Mouse (Mus musculus): ENCODE measurements around the gene Hus1b.

The Hus1b gene

DNA sequence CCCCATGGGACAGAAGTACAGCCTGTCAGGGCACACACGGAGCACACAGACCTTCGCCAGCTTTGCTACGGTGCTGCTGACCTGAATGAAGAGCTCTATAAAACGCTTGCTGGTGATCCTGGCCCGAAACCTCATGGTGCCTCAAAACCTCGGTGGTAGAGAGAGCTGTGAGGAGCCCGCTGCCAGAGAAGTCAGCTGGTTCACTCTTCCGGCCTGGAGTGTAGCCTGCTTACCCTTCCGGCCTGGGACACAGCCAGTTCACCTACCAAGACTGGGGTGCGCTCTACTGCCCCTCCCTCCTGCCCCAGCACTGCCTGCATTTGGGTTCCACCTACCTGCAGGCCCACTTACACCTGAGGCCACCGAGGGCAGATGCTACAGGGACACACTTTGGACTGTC, at the start of gene Hus1b:
Gene Hus1b (minus strand): TSS at position 220 of the 400 bp plus-strand sequence.
- DNase-seq (ENCODE audit: low spot score in 2 of 2) = no peak

DNA sequence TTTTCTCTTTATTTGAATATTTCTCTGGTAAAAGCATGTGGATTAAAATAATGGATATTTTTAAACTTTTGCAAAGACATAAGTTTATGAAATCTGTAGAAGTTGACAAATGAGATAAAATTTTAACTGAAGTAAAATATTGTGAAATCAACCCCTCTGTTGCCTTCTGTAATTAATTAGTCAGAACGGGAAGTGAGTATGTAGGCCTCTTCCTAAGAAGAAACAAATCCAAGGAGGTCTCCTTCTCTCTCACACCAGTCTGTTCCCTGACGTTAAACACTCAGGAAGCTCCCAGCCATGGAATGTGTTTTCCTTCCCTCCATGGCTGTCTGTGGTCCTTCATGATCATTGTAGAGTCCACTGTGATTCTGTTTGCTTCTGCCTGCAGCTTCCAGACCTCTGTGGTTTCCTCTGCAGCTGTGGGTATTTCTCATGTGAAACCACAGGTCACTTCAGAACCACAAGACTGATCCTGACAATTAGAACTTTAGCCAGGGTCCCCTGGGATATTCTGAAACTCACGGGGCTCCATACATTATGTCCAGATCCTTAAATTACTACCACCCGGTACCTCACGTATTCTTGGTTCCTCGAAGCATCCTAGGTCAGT, 46.8 kb upstream of the Hus1b start:
- no peak for DNase-seq (ENCODE audit: low spot score in 2 of 2)

DNA sequence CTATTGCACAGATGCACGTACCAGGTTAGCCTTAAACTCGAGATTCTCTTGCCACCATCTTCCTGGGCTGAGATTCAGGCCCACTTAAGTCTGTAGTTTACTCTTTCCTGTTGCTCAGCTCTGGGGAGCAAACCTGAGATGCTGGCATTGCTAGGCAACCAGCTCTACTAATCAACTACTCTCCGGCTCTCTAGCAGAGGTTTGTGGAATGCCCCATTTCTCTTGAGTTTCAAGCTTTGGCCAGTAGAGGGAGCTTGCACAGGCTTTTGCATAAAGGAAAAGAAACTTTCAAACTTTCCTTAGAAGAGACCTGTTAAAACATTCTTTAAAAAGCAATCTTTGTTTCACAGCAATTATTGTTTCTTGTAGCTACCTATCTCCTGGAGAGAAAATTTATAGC, 46.3 kb upstream of the Hus1b start:
- peak in 1 of 2 experiments; percentile 23 for DNase-seq (ENCODE audit: low spot score in 2 of 2)

DNA sequence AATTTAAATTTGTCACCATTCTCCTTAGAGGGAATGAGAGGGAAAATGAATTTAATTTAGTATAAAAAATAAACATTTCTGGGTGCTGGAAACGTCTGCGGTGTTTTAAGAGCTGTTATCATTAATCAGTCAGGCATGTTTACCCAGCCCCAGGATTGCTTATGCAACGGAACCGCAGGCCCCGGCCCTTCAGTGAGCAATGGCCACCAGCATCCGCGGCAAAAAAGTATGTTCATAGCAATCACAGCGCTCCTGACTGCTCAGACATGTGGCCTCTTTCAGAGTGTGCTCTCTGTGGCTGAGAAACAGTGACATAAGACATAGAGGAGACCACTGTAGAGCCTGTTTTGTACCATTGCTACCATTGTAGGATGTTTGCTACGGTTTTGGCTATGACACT, 42.7 kb upstream of the Hus1b start:
- no peak for DNase-seq (ENCODE audit: low spot score in 2 of 2)

DNA sequence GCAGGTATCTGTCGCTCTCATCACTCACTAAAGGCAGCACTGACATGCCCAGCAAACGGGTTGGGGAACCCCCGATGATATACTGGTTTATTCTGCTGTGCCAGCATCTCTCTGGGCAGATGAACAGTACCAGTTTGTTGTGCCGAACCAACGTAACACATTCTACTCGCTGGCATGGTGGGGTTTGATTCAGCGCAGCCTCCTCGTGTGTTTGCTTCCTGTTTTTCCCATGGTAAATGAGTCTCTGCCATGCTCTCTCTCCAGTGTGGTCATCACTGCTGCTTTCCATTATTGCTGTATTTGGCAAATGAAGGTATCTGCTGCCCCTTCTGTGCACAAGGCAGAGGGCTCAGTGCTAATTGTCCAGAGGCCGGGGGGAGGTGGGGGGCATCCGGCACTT, 42.2 kb upstream of the Hus1b start:
- DNase-seq (ENCODE audit: low spot score in 2 of 2) = no peak

DNA sequence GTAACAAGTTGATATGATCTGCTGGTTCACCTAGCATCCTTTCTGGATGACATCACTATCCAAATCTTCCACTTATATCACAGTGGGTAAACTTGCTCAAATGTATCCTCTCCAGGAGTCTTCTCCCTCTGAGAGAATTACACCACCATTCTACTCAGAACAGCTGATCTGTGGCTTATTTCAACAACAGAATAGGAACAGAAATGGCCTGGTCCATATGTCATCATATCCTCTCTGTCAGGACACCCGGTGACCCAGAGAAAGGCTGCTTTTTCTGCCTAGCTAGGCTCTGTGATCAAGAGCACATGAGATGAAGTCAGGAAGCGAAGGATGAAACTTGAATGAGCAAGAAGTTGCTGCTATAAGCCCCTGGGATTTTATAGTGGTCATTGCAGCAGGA, 40.1 kb upstream of the Hus1b start:
- no peak for DNase-seq (ENCODE audit: low spot score in 2 of 2)

DNA sequence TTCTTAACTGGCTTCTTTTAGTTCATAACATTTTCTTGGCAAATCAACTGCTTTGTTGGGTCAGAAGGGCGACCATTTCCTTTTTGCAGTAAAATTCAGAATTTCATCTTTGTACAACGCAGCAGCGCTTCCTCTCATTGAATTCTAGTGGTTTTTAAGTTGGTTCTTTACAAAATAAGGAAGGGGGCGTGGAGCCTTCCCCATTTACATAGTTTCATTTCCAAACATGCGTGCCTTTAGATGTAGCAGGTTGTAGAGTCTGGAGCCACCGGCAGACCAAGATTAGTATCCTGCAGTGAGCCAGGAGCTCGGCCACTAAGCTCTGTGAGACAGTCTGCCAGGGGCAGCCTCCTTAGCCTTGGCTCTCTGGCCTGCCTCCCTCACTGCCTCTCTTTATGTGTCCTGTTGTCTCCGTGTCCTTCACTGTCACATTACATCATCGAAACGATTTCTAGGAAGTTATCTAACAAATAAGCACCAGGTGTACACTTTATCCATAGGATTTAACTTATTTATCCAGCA, 39.4 kb upstream of the Hus1b start:
- DNase-seq (ENCODE audit: low spot score in 2 of 2) = no peak

DNA sequence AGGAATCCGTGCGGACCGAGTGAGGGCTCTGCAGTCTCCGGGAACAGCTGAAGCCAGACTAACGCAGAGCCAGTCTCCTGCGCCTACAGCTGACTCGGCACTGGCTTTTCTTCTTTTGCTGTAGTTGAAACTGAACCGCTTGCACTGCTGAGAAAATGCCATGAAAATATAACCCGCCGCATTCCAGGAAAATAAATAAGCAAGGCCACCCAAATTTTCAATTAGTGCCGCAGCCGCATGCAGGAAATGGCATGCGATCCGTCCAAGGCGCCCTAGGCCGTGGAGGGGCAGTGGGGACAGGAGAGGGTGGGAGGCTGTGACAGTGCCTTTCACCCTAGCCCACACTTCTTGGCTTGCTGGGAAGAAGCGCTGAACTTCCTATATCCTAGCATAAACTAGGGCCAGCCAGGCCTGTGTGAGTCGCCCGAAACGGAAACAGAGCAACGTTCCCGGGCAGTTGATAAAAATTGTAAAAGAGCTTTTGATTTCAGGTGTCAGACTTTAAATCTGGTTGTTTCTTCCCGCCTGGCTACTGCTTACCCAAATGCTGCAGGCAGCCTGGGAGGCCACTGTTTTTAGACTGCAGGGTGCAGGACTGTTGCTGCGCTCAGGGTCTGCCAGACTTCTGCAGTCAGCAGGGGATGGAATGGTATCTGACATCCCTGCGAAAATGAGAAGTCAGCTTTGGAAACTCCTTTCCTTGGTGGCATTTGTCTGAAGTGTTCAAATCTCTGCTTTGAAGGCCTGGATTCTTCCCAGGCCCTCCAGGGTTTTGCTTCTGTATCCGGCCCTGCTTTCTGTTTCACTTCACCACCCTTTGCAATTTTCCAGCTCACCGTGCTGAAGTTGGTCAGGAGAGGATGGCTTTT, 38.3 kb upstream of the Hus1b start:
- no peak for DNase-seq (ENCODE audit: low spot score in 2 of 2)

DNA sequence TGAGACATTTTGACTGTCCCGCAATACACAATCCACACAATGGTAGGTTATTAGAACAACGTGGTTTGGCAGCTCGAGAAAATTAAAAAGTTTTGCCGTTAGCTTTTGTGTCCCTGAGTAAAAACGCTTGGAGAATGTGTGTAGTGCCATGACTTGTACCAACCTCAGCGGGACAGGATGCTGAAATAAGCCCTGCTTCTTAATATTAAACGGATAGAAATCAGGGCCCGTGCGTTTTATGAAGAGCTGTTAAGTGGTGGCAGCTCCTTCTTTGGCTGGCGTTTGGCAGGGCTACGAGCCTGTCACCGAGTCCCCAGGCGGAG, 37.7 kb upstream of the Hus1b start:
- DNase-seq (ENCODE audit: low spot score in 2 of 2) = no peak

DNA sequence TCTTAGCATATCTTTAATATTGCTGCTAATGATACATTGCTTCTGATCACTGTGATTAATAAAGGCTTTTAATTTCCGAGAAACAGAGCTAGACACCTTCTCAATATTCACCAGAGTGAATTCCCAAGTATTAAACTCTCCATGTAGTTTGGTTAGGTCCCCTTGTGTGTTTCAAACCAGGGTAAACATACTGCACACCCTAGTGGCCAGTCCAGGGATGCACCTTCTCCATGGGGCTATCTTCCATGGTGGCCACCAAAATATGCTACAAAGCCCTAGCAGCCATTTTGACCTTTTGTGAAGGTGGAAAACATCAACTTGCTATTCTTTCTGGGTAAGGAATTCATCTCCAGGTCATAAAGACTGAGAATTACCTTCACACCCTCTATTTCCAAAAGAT, 34.1 kb upstream of the Hus1b start:
- no peak for DNase-seq (ENCODE audit: low spot score in 2 of 2)

DNA sequence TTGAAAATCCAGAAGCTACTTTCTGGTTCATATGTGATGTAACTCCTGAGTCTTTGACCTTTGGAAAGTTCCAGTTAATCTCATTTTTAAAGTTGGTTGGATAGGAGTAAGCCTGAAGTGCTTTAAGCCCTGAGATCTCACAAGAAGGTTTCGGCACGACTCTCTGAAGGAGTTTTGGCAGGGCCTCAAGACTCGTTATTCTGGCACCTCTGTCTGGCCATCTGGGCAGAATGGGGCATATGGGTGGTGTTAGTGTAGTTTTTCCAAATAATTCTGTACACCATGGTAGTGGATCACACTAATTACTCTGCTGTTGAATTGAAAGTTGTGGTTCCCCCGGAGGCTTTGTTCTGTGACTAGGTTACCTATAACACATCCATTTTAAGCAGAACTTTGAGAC, 30.7 kb upstream of the Hus1b start:
- DNase-seq (ENCODE audit: low spot score in 2 of 2) = no peak

DNA sequence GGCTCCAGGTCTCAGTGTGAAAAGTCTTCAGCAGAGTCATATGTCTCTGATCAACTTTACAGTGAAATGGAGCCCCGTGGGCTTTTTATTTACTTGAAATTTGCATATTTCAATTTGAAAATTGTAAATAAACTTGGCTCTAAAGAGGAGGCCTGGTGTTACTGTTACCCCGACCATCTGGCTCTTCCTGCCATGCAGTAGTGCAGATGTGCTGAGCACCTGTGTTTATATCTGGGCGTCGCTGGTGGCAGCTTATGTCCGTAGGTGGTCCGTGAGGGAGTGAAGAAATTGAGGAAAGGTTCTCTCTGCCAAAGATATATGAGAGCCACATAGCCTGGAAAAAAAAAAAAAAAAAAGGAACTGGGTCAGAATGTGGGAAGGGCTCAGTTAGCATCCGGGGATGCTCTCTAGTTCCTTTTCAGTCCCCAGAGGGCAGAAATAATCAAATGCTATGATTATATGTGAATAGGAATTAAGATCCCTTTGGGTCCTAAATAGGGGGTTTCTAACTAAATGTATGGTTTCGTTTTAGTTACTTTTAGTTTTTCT, 29.1 kb upstream of the Hus1b start:
- no peak for DNase-seq (ENCODE audit: low spot score in 2 of 2)

DNA sequence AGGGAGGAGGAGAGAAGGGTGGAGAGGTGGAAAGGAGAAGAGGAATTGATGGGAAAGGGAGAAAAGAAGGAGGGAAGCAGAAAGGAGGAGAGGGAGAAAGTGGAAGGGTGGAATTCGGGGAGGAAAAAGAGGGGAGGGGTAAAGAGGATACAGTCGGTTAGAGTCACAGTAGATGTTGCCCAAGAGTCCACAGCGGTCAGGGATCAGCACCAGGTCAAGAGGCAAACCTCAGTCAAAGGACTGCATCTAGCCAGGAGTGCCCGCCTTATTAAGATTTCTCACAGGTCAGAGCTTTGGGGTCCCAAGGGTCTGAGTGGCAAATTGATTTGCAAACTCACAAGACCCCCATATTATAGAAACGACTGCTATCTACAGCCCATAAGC, 26.7 kb upstream of the Hus1b start:
- no peak for DNase-seq (ENCODE audit: low spot score in 2 of 2)

DNA sequence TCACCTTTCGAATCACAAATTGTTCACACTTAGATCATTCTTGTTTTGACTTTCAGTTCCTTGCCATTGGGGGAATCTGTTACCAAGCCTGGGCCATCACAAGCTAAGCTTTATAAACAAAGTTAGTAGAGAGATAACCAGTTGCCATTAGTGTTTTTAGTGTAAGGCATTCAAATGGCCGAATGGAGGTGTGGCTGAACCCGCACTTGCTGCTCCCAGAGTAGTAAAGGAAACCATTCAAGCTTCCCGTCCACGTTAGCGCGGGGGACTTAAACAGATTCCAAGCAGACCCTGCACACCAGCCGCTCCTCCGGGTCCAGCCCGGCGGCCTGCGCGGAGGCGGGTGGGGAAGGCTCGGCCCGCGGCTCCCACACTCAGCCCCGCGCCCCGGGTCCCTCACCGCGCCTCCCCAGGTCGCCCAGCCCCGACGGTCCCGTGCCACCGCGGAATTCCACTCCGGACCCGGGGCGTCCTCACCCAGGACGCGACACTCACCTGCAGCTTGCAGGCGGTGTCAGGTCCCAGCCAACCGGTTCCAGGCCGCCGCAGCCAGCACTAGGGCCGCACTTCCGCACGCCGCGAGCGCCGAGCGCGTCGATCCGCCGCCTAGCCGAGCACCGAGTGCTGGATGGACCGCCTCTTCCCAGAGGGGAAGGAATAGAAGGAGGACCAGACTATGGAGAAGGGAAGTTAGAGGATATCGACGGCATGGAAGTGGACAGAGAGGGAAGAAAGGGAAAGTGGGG, 26.1 kb upstream of the Hus1b start, which contains the start of the genes Exoc2 and Gm5447:
Gene Exoc2 (minus strand): TSS at position 593 of the 746 bp plus-strand sequence.
Gene Gm5447 (plus strand): TSS at position 704 of the 746 bp plus-strand sequence.
- peak; percentile 69 to 83 for DNase-seq (ENCODE audit: low spot score in 2 of 2)

DNA sequence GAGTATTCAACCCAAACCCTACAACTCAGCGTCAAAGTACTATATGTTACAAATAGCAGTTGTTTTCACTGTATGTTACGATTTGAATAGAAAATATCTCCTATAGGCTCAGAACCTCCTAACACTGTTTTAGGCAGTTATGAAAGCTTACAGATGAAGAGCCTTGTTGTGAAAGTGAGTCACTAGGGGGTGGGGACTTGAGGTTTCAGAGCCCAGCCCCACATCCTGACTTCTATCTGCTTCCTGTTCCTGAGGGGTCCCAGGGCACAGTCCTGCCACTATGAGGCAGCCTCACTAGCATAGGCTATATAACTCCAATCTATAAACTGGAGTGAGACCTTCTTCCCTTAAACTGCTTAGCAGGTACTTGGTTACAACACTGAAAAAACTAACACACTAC, 24.5 kb upstream of the Hus1b start:
- no peak for DNase-seq (ENCODE audit: low spot score in 2 of 2)

DNA sequence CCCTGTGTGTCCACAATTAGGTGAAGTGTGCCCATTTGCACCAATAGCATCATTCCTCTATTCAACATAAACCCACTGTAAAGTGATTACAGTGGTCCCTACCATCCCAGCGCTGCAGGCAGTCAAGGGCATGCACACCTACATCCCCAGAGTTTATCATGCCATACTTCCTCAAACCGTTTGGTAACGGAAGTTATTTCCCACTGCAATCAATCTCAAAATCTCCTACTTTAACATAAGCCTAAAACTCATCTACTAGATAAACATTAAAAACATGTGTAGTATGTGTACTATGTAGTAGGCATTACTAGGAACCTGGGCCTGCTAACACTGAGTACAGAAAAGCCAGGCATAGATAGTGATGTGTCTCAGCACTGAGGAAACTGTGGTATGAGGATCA, 23.5 kb upstream of the Hus1b start:
- DNase-seq (ENCODE audit: low spot score in 2 of 2) = no peak

DNA sequence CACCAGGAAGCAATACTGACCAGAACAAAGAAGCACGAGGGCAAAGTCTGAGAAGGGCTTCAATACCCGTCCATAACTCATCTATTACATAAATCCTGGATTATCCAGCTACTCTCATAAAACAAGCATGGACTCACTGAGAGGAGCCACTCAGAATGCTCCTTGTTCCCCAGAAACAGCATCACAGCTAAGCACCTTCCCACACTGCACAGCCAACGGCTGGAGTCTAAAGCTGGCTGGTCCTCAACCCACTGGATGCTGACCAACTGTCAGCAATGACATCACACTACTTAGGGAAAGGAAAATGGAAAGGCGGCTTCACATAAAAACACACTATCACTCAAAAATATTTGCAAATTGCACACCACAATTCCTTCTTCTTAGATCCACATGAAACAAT, 20.8 kb upstream of the Hus1b start:
- no peak for DNase-seq (ENCODE audit: low spot score in 2 of 2)

DNA sequence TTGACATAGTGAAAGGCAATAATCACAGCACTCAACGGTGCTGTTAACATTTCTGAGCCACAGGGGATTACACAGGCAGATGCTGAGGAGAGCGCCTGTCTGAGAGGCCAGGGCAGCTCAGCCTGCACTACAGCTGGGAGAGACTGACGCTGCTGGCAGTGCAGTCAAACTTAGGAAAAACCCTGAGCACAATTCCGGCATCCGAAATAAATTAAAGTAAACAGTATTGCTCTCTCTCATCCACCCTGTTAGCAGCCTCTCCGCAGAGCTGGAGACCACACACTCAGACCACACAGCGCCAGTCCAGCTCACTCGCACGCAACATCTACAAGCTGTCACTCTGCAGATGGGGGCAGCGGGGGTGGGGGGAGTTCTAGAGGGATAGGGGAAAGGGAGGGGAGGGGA, 18.9 kb upstream of the Hus1b start:
- no peak for DNase-seq (ENCODE audit: low spot score in 2 of 2)

DNA sequence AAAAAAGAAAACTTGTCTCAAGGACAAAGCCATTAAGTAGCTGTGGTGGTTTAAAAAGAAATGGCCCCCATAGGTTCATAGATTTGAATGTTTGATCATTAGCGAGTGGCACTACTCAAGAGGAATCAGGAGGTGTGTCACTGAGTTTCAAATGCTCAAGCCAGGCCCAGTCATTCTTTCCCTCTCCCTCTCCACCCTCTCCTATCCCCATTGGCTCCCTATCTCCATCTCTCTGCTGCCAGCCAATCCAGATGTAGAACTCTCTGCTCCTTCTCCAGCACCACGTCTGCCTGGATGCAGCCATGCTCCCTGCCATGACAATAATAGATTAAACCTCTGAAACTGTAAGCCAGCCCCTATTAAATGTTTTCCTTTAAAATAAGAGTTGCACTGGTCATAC, 14.4 kb upstream of the Hus1b start:
- no peak for DNase-seq (ENCODE audit: low spot score in 2 of 2)

DNA sequence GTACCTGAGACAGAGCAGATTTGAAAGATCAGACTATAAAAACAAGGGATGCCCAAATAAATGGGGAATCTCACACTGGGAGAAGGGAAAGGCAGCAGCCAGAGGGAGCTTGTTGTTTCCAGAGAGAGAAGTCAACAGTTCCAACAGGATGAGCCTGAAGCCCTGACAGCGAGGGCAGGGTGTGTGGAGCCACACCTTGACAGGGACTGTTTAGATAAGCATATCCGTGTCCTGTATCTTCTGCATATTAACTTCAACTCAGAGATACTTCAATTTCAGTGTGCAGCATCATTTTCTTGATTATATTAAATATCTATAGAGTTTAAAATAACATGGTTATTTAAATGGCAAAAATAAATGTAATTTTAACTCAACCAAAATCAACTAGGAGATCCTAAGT, 13.2 kb upstream of the Hus1b start:
- no peak for DNase-seq (ENCODE audit: low spot score in 2 of 2)

DNA sequence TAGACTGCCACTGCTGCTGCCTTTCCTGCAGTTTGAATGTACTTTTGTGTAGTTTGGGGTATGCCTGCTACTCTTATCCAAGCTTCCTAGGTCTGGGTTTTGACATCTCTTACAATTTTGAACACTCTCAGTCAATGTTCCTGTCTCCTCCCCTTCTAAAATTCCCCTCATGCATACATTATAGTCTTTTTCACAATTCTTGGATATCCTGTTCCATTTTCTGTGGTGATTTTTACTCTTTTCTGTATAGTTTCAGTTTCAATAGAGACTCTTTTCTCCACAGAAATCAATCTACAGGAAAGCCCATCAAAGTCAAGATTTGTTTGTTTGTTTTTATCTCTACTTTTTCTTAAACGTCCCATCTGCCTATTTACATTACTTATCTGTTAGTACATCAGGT, 6.0 kb upstream of the Hus1b start:
- no peak for DNase-seq (ENCODE audit: low spot score in 2 of 2)

DNA sequence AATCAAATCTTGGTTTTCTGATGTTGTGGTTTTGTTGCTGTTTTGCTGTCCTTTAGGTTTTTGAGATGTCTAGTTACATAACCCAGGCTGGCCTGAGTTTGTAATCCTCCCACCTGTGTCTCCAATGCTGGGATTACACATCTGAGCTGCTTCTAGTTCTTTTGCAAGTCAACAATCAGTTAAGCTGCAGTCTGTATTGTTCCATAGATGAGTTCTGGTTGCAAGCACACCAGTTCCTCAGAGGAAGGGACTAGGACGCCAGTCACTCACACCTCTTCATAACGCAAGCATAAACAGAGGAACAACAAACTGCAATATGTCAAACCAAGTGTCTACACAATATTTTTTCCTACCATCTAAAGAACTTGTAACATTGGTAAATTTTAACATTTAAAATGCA, 4.5 kb upstream of the Hus1b start:
- no peak for DNase-seq (ENCODE audit: low spot score in 2 of 2)
